Mouse (Mus musculus): Measurements from ENCODE around the gene Anapc2. TPM values are rescaled to one million over a fixed set of nuclear protein-coding genes. Genes with fewer than 3 reads are reported as not detected.

Gene Anapc2
- polyA plus RNA-seq, 1 experiment from 2014 or later: 22.8 TPM

- Histone ChIP-seq H3K36me3 (replicated peaks; ENCODE audit: insufficient read depth, low read length) (peaks cover 50% of the 10 kb centered on the region), H3K4me3 (ENCODE audit: low read depth, low read length) (peak overlapping the region; percentile 87), H3K9me3 (ENCODE audit: low read length) (no peaks in the 10 kb centered on the region), H3K9ac (replicated peaks) (peak overlapping the region; percentile 89), H3K4me2 (ENCODE audit: low read depth, low read length) (peak overlapping the region; percentile 94), H3K27me3 (ENCODE audit: insufficient read depth, low read length) (no peaks in the 10 kb centered on the region), H3K27ac (ENCODE audit: low read depth) (peak overlapping the region; percentile 52; the same call in 1 of the 2 replicates), H3K4me1 (ENCODE audit: insufficient read depth) (peaks cover 22% of the 10 kb centered on the region)
- WGBS (ENCODE audit: insufficient replicate concordance): 32% methylated on average over 16 of the region's 16 CpGs
- ATAC-seq (no peak), DNase-seq (no peak)
- no peak for TF ChIP-seq CTCF (IDR thresholded peaks at IDR 0.05; ENCODE audit: low read depth)
- TF ChIP-seq EP300 (IDR thresholded peaks at IDR 0.05; ENCODE audit: low read depth): no peak
These were observed 732 bp downstream of the Anapc2 start for GRCm38 (mm10) chr2:25273010-25273409.

DNA sequence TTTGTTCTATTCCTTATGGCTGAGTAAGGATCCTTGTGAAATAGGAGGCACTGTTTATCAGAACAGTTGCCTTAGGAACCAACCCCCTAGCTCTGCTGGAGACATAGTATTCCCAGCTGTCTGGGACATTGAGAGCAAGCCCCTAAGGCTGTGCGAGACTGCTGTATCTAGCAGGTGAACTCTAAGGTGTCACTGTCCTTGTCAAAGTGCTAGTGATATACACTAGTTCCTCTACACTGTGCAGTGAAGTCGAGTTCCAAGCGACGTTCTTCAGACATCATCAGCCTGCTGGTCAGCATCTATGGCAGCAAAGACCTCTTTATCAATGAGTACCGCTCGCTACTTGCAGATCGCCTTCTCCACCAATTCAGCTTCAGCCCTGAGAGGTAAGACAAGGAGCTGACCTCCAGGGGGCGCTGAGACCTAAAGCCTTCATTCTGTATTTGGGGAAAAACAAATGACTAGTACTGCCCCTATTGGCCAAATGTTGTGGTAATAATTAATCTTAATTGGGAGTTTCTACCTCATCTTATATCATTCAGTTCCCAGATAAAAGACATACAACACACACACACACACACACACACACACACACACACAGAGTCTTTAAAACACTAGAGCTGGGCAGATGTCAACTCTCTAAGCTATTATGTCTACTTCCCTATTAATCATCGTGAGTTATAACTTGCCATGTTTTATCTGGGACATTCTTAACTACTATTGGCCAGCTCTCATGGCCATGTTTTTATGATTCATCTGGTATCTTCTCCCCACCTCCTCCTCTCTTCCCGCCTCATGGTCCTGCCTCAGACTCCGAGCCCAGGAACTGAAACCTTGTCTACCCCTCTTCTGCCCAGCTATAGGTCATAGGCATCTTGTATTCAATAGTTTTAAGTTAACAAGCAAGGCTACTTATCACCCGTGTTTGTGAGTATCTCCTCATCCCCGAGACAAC, 6.9 kb downstream of the Anapc2 start:
- Histone ChIP-seq H3K27ac (ENCODE audit: low read depth) (no peak overlapping the region), H3K4me3 (ENCODE audit: low read depth, low read length) (no peak overlapping the region), H3K4me1 (ENCODE audit: insufficient read depth) (no peaks in the 10 kb centered on the region), H3K4me2 (ENCODE audit: low read depth, low read length) (no peak overlapping the region), H3K27me3 (ENCODE audit: insufficient read depth, low read length) (no peaks in the 10 kb centered on the region), H3K9ac (replicated peaks) (no peak overlapping the region), H3K9me3 (ENCODE audit: low read length) (no peaks in the 10 kb centered on the region), H3K36me3 (replicated peaks; ENCODE audit: insufficient read depth, low read length) (peaks cover 63% of the 10 kb centered on the region)
- peak; percentile 90 for DNase-seq
- TF ChIP-seq EP300 (IDR thresholded peaks at IDR 0.05; ENCODE audit: low read depth) (no peak), CTCF (IDR thresholded peaks at IDR 0.05; ENCODE audit: low read depth) (peak; percentile 92)
- 61% methylated on average over 13 of the region's 13 CpGs for WGBS (ENCODE audit: insufficient replicate concordance)
- ATAC-seq: peak; percentile 75

GRCm38 (mm10) chr2:25285551-25285950, 13.3 kb downstream of the Anapc2 start:
- TF ChIP-seq CTCF (IDR thresholded peaks at IDR 0.05; ENCODE audit: low read depth) (no peak), EP300 (IDR thresholded peaks at IDR 0.05; ENCODE audit: low read depth) (no peak)
- Histone ChIP-seq H3K4me1 (ENCODE audit: insufficient read depth) (peaks cover 4% of the 10 kb centered on the region; the same call in 1 of the 2 replicates), H3K27me3 (ENCODE audit: insufficient read depth, low read length) (peaks cover 25% of the 10 kb centered on the region), H3K9ac (replicated peaks) (no peak overlapping the region), H3K9me3 (ENCODE audit: low read length) (no peaks in the 10 kb centered on the region), H3K27ac (ENCODE audit: low read depth) (no peak overlapping the region), H3K36me3 (replicated peaks; ENCODE audit: insufficient read depth, low read length) (peaks cover 28% of the 10 kb centered on the region), H3K4me3 (ENCODE audit: low read depth, low read length) (no peak overlapping the region), H3K4me2 (ENCODE audit: low read depth, low read length) (no peak overlapping the region)
- no peak for DNase-seq
- no peak for ATAC-seq
- 81% methylated on average over 2 of the region's 2 CpGs for WGBS (ENCODE audit: insufficient replicate concordance)

- peaks cover 21% of the 10 kb centered on the region for H3K36me3 ChIP-seq (replicated peaks; ENCODE audit: insufficient read depth, low read length)
- 42% methylated on average over 1 of the region's 1 CpGs for WGBS (ENCODE audit: insufficient replicate concordance)
- no peak for TF ChIP-seq EP300 (IDR thresholded peaks at IDR 0.05; ENCODE audit: low read depth)
- H3K27ac ChIP-seq (ENCODE audit: low read depth): 0 out of 2 replicates have a peak overlapping the region, but pooled peaks have one; percentile 5
- H3K4me2 ChIP-seq (ENCODE audit: low read depth, low read length): no peak overlapping the region
- no peak for DNase-seq
- no peak overlapping the region for H3K4me3 ChIP-seq (ENCODE audit: low read depth, low read length)
- no peak overlapping the region for H3K9ac ChIP-seq (replicated peaks)
- ATAC-seq: peak; percentile 64
- no peaks in the 10 kb centered on the region for H3K9me3 ChIP-seq (ENCODE audit: low read length)
- peaks cover 32% of the 10 kb centered on the region for H3K27me3 ChIP-seq (ENCODE audit: insufficient read depth, low read length)
- peaks cover 4% of the 10 kb centered on the region; the same call in 1 of the 2 replicates for H3K4me1 ChIP-seq (ENCODE audit: insufficient read depth)
These were observed 14.0 kb downstream of the Anapc2 start for GRCm38 (mm10) chr2:25286314-25286713.

DNA sequence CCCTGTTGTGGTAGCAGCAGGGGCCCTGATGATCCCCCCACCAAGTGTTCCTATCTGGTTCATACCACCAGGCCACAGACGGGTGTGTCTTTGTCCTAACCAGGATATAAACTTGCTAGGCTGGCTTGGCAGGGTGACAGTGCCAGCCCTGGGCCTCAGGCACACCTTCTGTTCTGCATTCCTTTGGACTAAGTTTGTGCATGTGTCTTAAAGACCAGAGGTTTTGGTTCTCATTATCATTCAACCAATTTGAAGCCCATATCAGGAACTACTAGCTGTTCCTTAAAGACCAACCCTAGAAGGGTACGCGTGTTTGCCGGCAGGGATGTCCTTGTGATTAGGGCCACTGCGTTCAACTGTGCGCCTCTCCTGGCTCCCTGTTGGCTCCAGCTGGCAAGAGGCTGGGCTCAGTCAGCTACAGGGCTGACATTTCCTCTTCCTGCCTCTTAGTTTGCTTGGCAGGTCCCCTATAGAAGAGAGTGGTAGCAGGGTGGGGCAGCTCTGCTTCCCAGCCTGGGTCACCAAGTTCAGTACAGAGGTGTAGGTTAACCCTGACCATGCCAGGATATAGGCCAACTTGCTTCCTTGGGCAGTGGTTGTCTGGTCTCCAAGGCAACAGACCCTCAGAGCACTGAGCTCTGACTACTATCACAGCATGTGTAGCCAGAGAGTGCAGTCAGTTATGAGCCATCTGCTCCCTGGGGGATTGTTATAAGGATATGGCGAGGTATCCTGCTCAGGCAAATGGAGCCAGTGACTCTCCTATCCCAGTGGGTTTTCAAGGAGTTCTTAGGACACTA, 14.8 kb downstream of the Anapc2 start:
- no peak overlapping the region for H3K4me3 ChIP-seq (ENCODE audit: low read depth, low read length)
- H3K9ac ChIP-seq (replicated peaks): no peak overlapping the region
- no peaks in the 10 kb centered on the region for H3K9me3 ChIP-seq (ENCODE audit: low read length)
- 39% methylated on average over 7 of the region's 7 CpGs for WGBS (ENCODE audit: insufficient replicate concordance)
- H3K36me3 ChIP-seq (replicated peaks; ENCODE audit: insufficient read depth, low read length): peaks cover 19% of the 10 kb centered on the region
- peaks cover 39% of the 10 kb centered on the region for H3K27me3 ChIP-seq (ENCODE audit: insufficient read depth, low read length)
- no peak overlapping the region for H3K4me2 ChIP-seq (ENCODE audit: low read depth, low read length)
- 0 out of 2 replicates have a peak overlapping the region, but pooled peaks have one; percentile 5 for H3K27ac ChIP-seq (ENCODE audit: low read depth)
- H3K4me1 ChIP-seq (ENCODE audit: insufficient read depth): peaks cover 5% of the 10 kb centered on the region
- peak; percentile 83 for ATAC-seq
- DNase-seq: no peak
- no peak for TF ChIP-seq EP300 (IDR thresholded peaks at IDR 0.05; ENCODE audit: low read depth)
- no peak for TF ChIP-seq CTCF (IDR thresholded peaks at IDR 0.05; ENCODE audit: low read depth)

All from liver, postnatal 0 days (tissue).